Mouse (Mus musculus) hindbrain, embryonic 14.5 days (tissue): ENCODE measurements around the gene Gm14632. TPM values are rescaled to one million over a fixed set of nuclear protein-coding genes. Genes with fewer than 3 reads are reported as not detected.
"Not testable (repeated sequence)": the region's sequence is repeated elsewhere in the genome, so short reads cannot be mapped to it uniquely, and the experiment has no call there.

Experiments used
- ATAC-seq: fragments of 200-750 bp; cut with Nextera tagmentation; 2 replicates; pipeline ENCODE4 v1.8.0; 2017; ENCODE audit warnings: moderate number of reproducible peaks, mild to moderate bottlenecking, moderate TSS enrichment, moderate library complexity; ENCODE audit not compliant: low FRiP score
- DNase-seq: peaks from one replicate; pipeline ENCODE4 v3.0.0-alpha.2; 2015; ENCODE audit warnings: low spot score
- H3K27ac ChIP-seq: fragments of 300-500 bp; sonication (generic); 2 replicates; pipeline ENCODE4 v1.5.1; 2014; ENCODE audit warnings: mild to moderate bottlenecking, moderate library complexity
- H3K27me3 ChIP-seq: fragments of 300-500 bp; sonication (generic); 2 replicates; pipeline ENCODE4 v1.6.1; 2014; ENCODE audit warnings: mild to moderate bottlenecking, low read length, mixed read lengths; ENCODE audit not compliant: control insufficient read depth, insufficient read depth
- H3K36me3 ChIP-seq: fragments of 300-500 bp; sonication (generic); replicated peaks from 2 replicates; pipeline ENCODE4 v1.6.1; 2014; ENCODE audit not compliant: control insufficient read depth, insufficient read depth
- H3K4me1 ChIP-seq: fragments of 300-500 bp; sonication (generic); replicated peaks from 2 replicates; pipeline ENCODE4 v1.6.1; 2014; ENCODE audit warnings: antibody characterized with exemption, low read length, mixed read lengths; ENCODE audit not compliant: control insufficient read depth, insufficient read depth
- H3K4me2 ChIP-seq: fragments of 300-500 bp; sonication (generic); replicated peaks from 2 replicates; pipeline ENCODE4 v1.6.1; 2014; ENCODE audit warnings: mild to moderate bottlenecking, moderate library complexity
- H3K4me3 ChIP-seq: fragments of 300-500 bp; sonication (generic); replicated peaks from 2 replicates; pipeline ENCODE4 v1.5.1; 2014; ENCODE audit warnings: mild to moderate bottlenecking, low read length
- H3K9ac ChIP-seq: fragments of 300-500 bp; sonication (generic); 2 replicates; pipeline ENCODE4 v1.6.1; 2014
- H3K9me3 ChIP-seq: fragments of 300-500 bp; sonication (generic); 2 replicates; pipeline ENCODE4 v1.6.1; 2016; ENCODE audit warnings: low read length; ENCODE audit not compliant: control insufficient read depth
- WGBS: fragments of 180-500 bp; shearing (Covaris S2); extraction: QIAGEN DNeasy Blood & Tissue Kit; methylation state at CpG from one replicate; pipeline ENCODE4 v1.1.7; 2014; 5-methylcytosine and 5-hydroxymethylcytosine counted together
- polyA plus RNA-seq: library from polyadenylated mRNA; unstranded; fragments of >200 nt; fragmentation: Nextera tagmentation; extraction: Ambion mirVana; gene quantifications from 2 replicates; pipeline ENCODE4 v1.2.1, GENCODE M21; 2014

Gm14632 gene
- polyA plus RNA-seq = not detected in 2 replicates

DNA sequence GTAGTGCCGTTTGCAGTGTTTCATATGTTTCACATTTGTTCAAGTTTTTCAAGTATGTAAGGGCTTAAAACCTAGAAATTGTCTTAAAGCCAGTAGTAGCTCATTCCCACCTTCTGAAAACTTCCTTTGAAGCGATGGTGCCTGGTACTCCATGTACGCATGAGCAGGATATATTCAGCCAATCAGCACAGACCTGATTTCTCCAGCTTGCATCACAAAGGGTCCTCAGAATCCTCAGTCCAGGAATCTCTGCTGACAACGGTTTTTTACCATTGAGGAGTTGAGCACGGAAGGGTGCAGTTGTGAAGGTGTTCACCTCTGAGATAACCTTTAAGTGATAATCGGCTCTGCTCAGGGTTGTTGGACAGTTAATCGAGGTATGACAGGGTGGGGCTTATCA lies at the start of gene Gm14632:
Gm14632 (plus strand) TSS at position 301 of the 400 bp plus-strand sequence.
- not testable (repeated sequence) for H3K4me3 ChIP-seq, H3K4me2 ChIP-seq, H3K9ac ChIP-seq, H3K27ac ChIP-seq, DNase-seq, H3K27me3 ChIP-seq, H3K9me3 ChIP-seq, ATAC-seq, H3K36me3 ChIP-seq, H3K4me1 ChIP-seq
- WGBS = 94% methylated on average over 4 of the region's 7 CpGs
